Mouse (Mus musculus) forebrain, embryonic 13.5 days (tissue): Measurements from ENCODE around the gene Thrb. TPM values are rescaled to one million over a fixed set of nuclear protein-coding genes. Genes with fewer than 3 reads are reported as not detected.

Source experiments
- ATAC-seq: fragments of 200-750 bp; cut with Nextera tagmentation; 2 replicates; pipeline ENCODE4 v1.8.0; 2017
- H3K27ac ChIP-seq: fragments of 300-500 bp; sonication (generic); 2 replicates; pipeline ENCODE4 v1.5.1; 2015; ENCODE audit warnings: inconsistent platforms, mild to moderate bottlenecking, moderate library complexity
- H3K27me3 ChIP-seq: fragments of 300-500 bp; sonication (generic); 2 replicates; pipeline ENCODE4 v1.6.1; 2015; ENCODE audit warnings: mild to moderate bottlenecking, inconsistent platforms
- H3K36me3 ChIP-seq: fragments of 300-500 bp; sonication (generic); 2 replicates; pipeline ENCODE4 v1.6.1; 2015; ENCODE audit warnings: mild to moderate bottlenecking, inconsistent platforms; ENCODE audit not compliant: poor library complexity, severe bottlenecking
- H3K4me1 ChIP-seq: fragments of 300-500 bp; sonication (generic); 2 replicates; pipeline ENCODE4 v1.6.1; 2015; ENCODE audit warnings: inconsistent platforms
- H3K4me2 ChIP-seq: fragments of 300-500 bp; sonication (generic); 2 replicates; pipeline ENCODE4 v1.6.1; 2015; ENCODE audit warnings: inconsistent platforms, mild to moderate bottlenecking, moderate library complexity
- H3K4me3 ChIP-seq: fragments of 300-500 bp; sonication (generic); 2 replicates; pipeline ENCODE4 v1.5.1; 2015; ENCODE audit warnings: mild to moderate bottlenecking, inconsistent platforms
- H3K9ac ChIP-seq: fragments of 300-500 bp; sonication (generic); 2 replicates; pipeline ENCODE4 v1.6.1; 2015; ENCODE audit warnings: mild to moderate bottlenecking, inconsistent platforms
- H3K9me3 ChIP-seq: fragments of 300-500 bp; sonication (generic); replicated peaks from 2 replicates; pipeline ENCODE4 v1.6.1; 2016; ENCODE audit warnings: inconsistent platforms
- WGBS: fragments of 180-500 bp; shearing (Covaris S2); methylation state at CpG from one replicate; pipeline ENCODE4 v1.1.7; 2015; 5-methylcytosine and 5-hydroxymethylcytosine counted together
- polyA plus RNA-seq: library from polyadenylated mRNA; unstranded; fragments of >200 nt; fragmentation: Nextera tagmentation; extraction: Ambion mirVana; gene quantifications from 2 replicates; pipeline ENCODE4 v1.2.1, GENCODE M21; 2015

The Thrb gene
- polyA plus RNA-seq, 1 experiment from 2014 or later, result 2.1 TPM

GRCm38 (mm10) chr14:17850355-17850754 is 190.3 kb downstream of the Thrb start:
- H3K27ac ChIP-seq, result no peak overlapping the region
- no peaks in the 10 kb centered on the region for H3K9me3 ChIP-seq
- H3K9ac ChIP-seq, result no peak overlapping the region
- H3K4me1 ChIP-seq, result no peaks in the 10 kb centered on the region
- 42% methylated on average over 4 of the region's 4 CpGs for WGBS
- no peak overlapping the region for H3K4me3 ChIP-seq
- no peaks in the 10 kb centered on the region for H3K27me3 ChIP-seq
- no peak for ATAC-seq
- no peaks in the 10 kb centered on the region for H3K36me3 ChIP-seq
- H3K4me2 ChIP-seq, result no peak overlapping the region

- Histone ChIP-seq H3K27me3 (no peaks in the 10 kb centered on the region), H3K4me2 (no peak overlapping the region), H3K4me3 (no peak overlapping the region), H3K9ac (no peak overlapping the region), H3K27ac (no peak overlapping the region), H3K9me3 (no peaks in the 10 kb centered on the region), H3K4me1 (no peaks in the 10 kb centered on the region), H3K36me3 (no peaks in the 10 kb centered on the region)
- no peak for ATAC-seq
- WGBS, result 89% methylated on average over 2 of the region's 2 CpGs
These were observed 192.2 kb downstream of the Thrb start for GRCm38 (mm10) chr14:17852236-17852635.

GRCm38 (mm10) chr14:17859790-17860385 is 199.8 kb downstream of the Thrb start:
- Histone ChIP-seq H3K27ac (no peak overlapping the region), H3K9ac (no peak overlapping the region), H3K9me3 (no peaks in the 10 kb centered on the region), H3K4me2 (no peak overlapping the region), H3K4me1 (no peaks in the 10 kb centered on the region), H3K27me3 (no peaks in the 10 kb centered on the region), H3K36me3 (no peaks in the 10 kb centered on the region), H3K4me3 (no peak overlapping the region)
- WGBS, result 90% methylated on average over 5 of the region's 5 CpGs
- no peak for ATAC-seq

- Histone ChIP-seq H3K9ac (no peak overlapping the region), H3K27ac (no peak overlapping the region), H3K27me3 (no peaks in the 10 kb centered on the region), H3K4me1 (no peaks in the 10 kb centered on the region), H3K36me3 (no peaks in the 10 kb centered on the region), H3K9me3 (no peaks in the 10 kb centered on the region), H3K4me3 (no peak overlapping the region), H3K4me2 (no peak overlapping the region)
- ATAC-seq, result no peak
- WGBS, result 89% methylated on average over 3 of the region's 3 CpGs
These were observed 202.6 kb downstream of the Thrb start for GRCm38 (mm10) chr14:17862651-17863050.

DNA sequence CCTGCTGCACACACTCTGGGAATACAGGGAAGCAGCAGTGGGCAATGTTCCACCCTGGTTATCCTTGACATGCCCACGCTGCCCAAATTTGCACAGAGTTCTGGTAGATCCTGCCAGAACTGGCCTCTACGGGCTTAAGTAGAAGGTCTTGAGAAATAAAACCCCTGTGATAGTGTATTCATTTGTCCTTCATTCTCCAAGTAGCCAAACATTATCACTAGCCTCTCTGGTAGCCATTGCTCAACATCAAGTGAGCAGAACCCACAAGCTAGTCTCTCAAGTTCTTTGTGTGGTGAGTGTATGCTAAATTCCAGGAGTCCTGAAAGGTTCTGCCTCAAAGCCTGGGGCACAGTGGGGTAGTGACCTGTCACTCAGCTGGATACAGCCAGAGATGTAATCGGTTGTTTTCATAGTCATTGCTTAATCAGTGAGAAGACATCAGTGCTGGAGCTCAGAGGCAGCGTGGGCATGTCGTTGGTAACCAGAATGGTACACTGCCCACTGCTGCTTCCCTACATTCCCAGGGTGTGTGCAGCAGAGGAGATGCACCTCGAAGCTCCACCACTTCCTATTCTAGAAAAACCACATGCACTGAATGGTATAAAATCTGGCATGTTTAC is 203.8 kb downstream of the Thrb start:
- Histone ChIP-seq H3K36me3 (no peaks in the 10 kb centered on the region), H3K4me2 (no peak overlapping the region), H3K9me3 (no peaks in the 10 kb centered on the region), H3K9ac (no peak overlapping the region), H3K4me1 (no peaks in the 10 kb centered on the region), H3K27ac (no peak overlapping the region), H3K4me3 (no peak overlapping the region), H3K27me3 (no peaks in the 10 kb centered on the region)
- no peak for ATAC-seq
- WGBS, result 68% methylated on average over 6 of the region's 6 CpGs

GRCm38 (mm10) chr14:17868326-17868725 is 208.3 kb downstream of the Thrb start:
- H3K4me1 ChIP-seq, result no peaks in the 10 kb centered on the region
- WGBS, result 87% methylated on average over 6 of the region's 6 CpGs
- H3K9ac ChIP-seq, result no peak overlapping the region
- no peaks in the 10 kb centered on the region for H3K36me3 ChIP-seq
- no peaks in the 10 kb centered on the region for H3K27me3 ChIP-seq
- H3K27ac ChIP-seq, result no peak overlapping the region
- H3K4me3 ChIP-seq, result no peak overlapping the region
- no peak for ATAC-seq
- no peaks in the 10 kb centered on the region for H3K9me3 ChIP-seq
- no peak overlapping the region for H3K4me2 ChIP-seq

DNA sequence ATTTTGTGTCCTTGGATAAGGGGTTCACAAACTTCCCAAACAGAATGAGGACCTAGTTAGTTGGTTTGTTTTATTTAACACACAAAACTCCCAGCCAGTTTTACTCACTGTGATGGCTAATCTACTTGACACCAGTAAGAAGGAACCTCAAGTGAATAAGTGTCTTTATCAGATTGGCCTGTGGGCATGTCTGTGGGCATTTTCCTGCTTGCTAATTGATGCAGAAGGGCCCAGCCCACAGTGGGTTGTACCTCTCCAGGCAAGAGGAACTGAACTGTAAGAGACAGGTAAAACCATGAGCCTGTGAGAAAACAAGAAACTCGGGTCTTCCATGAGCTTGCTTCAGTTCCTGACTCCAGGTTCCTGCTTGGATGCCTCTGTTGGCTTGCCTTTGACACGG is 215.9 kb downstream of the Thrb start:
- H3K4me3 ChIP-seq, result no peak overlapping the region
- H3K4me2 ChIP-seq, result no peak overlapping the region
- no peaks in the 10 kb centered on the region for H3K36me3 ChIP-seq
- no peak for ATAC-seq
- no peaks in the 10 kb centered on the region for H3K4me1 ChIP-seq
- H3K9me3 ChIP-seq, result no peaks in the 10 kb centered on the region
- H3K27ac ChIP-seq, result no peak overlapping the region
- WGBS, result 74% methylated on average over 2 of the region's 2 CpGs
- no peaks in the 10 kb centered on the region for H3K27me3 ChIP-seq
- H3K9ac ChIP-seq, result no peak overlapping the region

- H3K27ac ChIP-seq, result no peak overlapping the region
- H3K4me3 ChIP-seq, result no peak overlapping the region
- no peak overlapping the region for H3K4me2 ChIP-seq
- H3K9ac ChIP-seq, result no peak overlapping the region
- 92% methylated on average over 5 of the region's 5 CpGs for WGBS
- no peak for ATAC-seq
- no peaks in the 10 kb centered on the region for H3K27me3 ChIP-seq
- H3K9me3 ChIP-seq, result no peaks in the 10 kb centered on the region
- no peaks in the 10 kb centered on the region for H3K4me1 ChIP-seq
- H3K36me3 ChIP-seq, result no peaks in the 10 kb centered on the region
These were observed 219.4 kb downstream of the Thrb start for GRCm38 (mm10) chr14:17879446-17879845.

GRCm38 (mm10) chr14:17884884-17885283 is 224.8 kb downstream of the Thrb start:
- Histone ChIP-seq H3K36me3 (no peaks in the 10 kb centered on the region), H3K4me2 (no peak overlapping the region), H3K27ac (no peak overlapping the region), H3K4me1 (no peaks in the 10 kb centered on the region), H3K27me3 (no peaks in the 10 kb centered on the region), H3K9me3 (no peaks in the 10 kb centered on the region), H3K9ac (no peak overlapping the region), H3K4me3 (no peak overlapping the region)
- 87% methylated on average over 13 of the region's 13 CpGs for WGBS
- no peak for ATAC-seq

- 87% methylated on average over 3 of the region's 3 CpGs for WGBS
- Histone ChIP-seq H3K9ac (no peak overlapping the region), H3K9me3 (no peaks in the 10 kb centered on the region), H3K4me2 (no peak overlapping the region), H3K36me3 (no peaks in the 10 kb centered on the region), H3K4me1 (no peaks in the 10 kb centered on the region), H3K4me3 (no peak overlapping the region), H3K27me3 (no peaks in the 10 kb centered on the region), H3K27ac (no peak overlapping the region)
- no peak for ATAC-seq
These were observed 225.3 kb downstream of the Thrb start for GRCm38 (mm10) chr14:17885320-17885719.

DNA sequence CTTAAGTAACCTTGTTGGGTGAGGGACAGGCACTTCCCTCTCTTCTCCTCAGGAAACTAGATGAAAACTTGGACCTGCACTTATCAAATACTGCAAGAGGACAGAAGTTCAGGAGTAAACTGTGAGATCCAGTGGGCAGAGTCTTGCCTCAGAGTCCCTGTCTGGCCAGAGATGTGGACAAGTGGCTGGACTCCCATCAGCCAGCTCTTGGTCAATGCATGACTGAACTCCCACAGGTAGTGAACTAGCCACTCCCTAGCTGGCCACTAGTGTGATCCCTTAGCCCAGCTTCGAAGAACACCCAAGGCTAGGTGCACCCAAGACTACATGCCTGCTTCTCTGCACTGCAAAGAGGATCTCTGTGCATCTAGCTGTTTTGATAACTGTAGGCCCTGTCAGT is 234.7 kb downstream of the Thrb start:
- H3K4me2 ChIP-seq, result no peak overlapping the region
- H3K4me1 ChIP-seq, result no peaks in the 10 kb centered on the region
- H3K27me3 ChIP-seq, result no peaks in the 10 kb centered on the region
- no peak overlapping the region for H3K4me3 ChIP-seq
- H3K9me3 ChIP-seq, result no peaks in the 10 kb centered on the region
- no peak overlapping the region for H3K27ac ChIP-seq
- 89% methylated on average over 1 of the region's 1 CpGs for WGBS
- ATAC-seq, result no peak
- no peaks in the 10 kb centered on the region for H3K36me3 ChIP-seq
- H3K9ac ChIP-seq, result no peak overlapping the region

DNA sequence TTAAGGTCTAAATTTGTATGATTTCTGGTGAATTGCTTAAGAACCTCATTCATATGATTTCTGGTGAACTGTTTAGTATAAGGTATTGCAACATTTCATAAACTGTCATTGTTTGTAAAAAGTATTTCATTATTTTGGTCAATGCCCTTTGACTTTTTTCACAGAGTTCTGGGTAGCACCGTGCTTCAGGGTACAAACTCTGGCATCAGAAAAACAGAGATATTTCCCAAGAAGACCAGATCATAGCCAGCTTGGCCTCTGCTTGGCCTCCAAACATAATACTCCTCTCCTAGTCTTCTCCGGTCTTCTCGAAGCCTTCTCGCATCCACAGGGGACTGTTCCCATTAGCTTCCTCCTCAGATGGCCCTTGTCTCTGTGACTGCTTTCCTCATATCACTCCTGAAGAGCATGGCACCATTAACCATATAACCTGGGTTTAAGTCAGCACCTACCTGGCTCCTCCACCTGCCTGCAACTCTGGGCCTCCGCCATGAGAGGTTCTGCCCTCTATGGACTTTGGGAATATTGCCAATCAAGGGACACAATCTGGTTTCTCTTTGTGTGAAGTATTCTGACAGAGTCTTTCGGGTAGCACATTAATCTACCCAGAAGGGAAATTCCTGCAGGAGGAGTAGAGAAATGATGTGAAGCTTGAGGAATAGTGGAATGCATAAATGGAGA is 239.8 kb downstream of the Thrb start:
- Histone ChIP-seq H3K27me3 (no peaks in the 10 kb centered on the region), H3K27ac (no peak overlapping the region), H3K9me3 (no peaks in the 10 kb centered on the region), H3K36me3 (no peaks in the 10 kb centered on the region), H3K4me2 (no peak overlapping the region), H3K9ac (no peak overlapping the region), H3K4me1 (no peaks in the 10 kb centered on the region), H3K4me3 (no peak overlapping the region)
- no peak for ATAC-seq
- 91% methylated on average over 6 of the region's 6 CpGs for WGBS
